Mouse (Mus musculus): ENCODE data around the gene Tuba1a. TPM values are rescaled to one million over a fixed set of nuclear protein-coding genes. Genes with fewer than 3 reads are reported as not detected.
"Not testable (repeated sequence)": the region's sequence is repeated elsewhere in the genome, so short reads cannot be mapped to it uniquely, and the experiment has no call there.

The Tuba1a gene
- polyA plus RNA-seq, 1 experiment from 2014 or later, result 181 TPM

GRCm38 (mm10) chr15:98933004-98933671 is 20.4 kb downstream of the Tuba1a start:
- ATAC-seq; H3K9me3 ChIP-seq (replicated peaks); H3K27me3 ChIP-seq (replicated peaks): not testable (repeated sequence)
- 13% methylated on average over 8 of the region's 9 CpGs for WGBS (ENCODE audit: insufficient replicate concordance)
- Histone ChIP-seq H3K36me3 (peaks cover 25% of the 10 kb centered on the region), H3K27ac (peak overlapping the region; percentile 96), H3K4me1 (peaks cover 48% of the 10 kb centered on the region), H3K9ac (peak overlapping the region; percentile 89), H3K4me3 (peak overlapping the region; percentile 76), H3K4me2 (peak overlapping the region; percentile 92)

- 73% methylated on average over 3 of the region's 3 CpGs for WGBS (ENCODE audit: insufficient replicate concordance)
Observed at GRCm38 (mm10) chr15:98930998-98931397, 22.5 kb downstream of the Tuba1a start.

GRCm38 (mm10) chr15:98930017-98930734 is 23.3 kb downstream of the Tuba1a start:
- ATAC-seq, result no peak
- Histone ChIP-seq H3K4me2 (no peak overlapping the region), H3K4me3 (no peak overlapping the region), H3K9me3 (replicated peaks) (no peaks in the 10 kb centered on the region; the same call in 1 of the 2 replicates), H3K4me1 (peaks cover 30% of the 10 kb centered on the region), H3K36me3 (peaks cover 25% of the 10 kb centered on the region), H3K27ac (peak overlapping the region; percentile 15; the same call in 1 of the 2 replicates), H3K9ac (no peak overlapping the region), H3K27me3 (replicated peaks) (no peaks in the 10 kb centered on the region)
- WGBS (ENCODE audit: insufficient replicate concordance), result 42% methylated on average over 8 of the region's 8 CpGs

More at GRCm38 (mm10) chr15:98930998-98931397, 22.5 kb downstream of the Tuba1a start:
- no peak overlapping the region for H3K9ac ChIP-seq
- no peaks in the 10 kb centered on the region; the same call in 1 of the 2 replicates for H3K9me3 ChIP-seq (replicated peaks)
- ATAC-seq, result no peak
- H3K27ac ChIP-seq, result peak overlapping the region; percentile 60; the same call in 1 of the 2 replicates
- peak overlapping the region; percentile 22; the same call in 1 of the 2 replicates for H3K4me2 ChIP-seq
- H3K4me3 ChIP-seq, result no peak overlapping the region
- peaks cover 25% of the 10 kb centered on the region for H3K36me3 ChIP-seq
- no peaks in the 10 kb centered on the region for H3K27me3 ChIP-seq (replicated peaks)
- H3K4me1 ChIP-seq, result peaks cover 38% of the 10 kb centered on the region

GRCm38 (mm10) chr15:98928598-98929240 is 24.8 kb downstream of the Tuba1a start:
- H3K4me3 ChIP-seq, result no peak overlapping the region
- no peak overlapping the region for H3K9ac ChIP-seq
- H3K9me3 ChIP-seq (replicated peaks), result no peaks in the 10 kb centered on the region; the same call in 1 of the 2 replicates
- ATAC-seq, result no peak
- peaks cover 25% of the 10 kb centered on the region for H3K36me3 ChIP-seq
- 16% methylated on average over 13 of the region's 13 CpGs for WGBS (ENCODE audit: insufficient replicate concordance)
- H3K4me2 ChIP-seq, result no peak overlapping the region
- no peak overlapping the region for H3K27ac ChIP-seq
- no peaks in the 10 kb centered on the region for H3K27me3 ChIP-seq (replicated peaks)
- H3K4me1 ChIP-seq, result peaks cover 28% of the 10 kb centered on the region

GRCm38 (mm10) chr15:98927566-98927965 is 25.9 kb downstream of the Tuba1a start:
- no peak overlapping the region for H3K27ac ChIP-seq
- H3K27me3 ChIP-seq (replicated peaks), result no peaks in the 10 kb centered on the region
- peaks cover 23% of the 10 kb centered on the region for H3K4me1 ChIP-seq
- peaks cover 19% of the 10 kb centered on the region for H3K36me3 ChIP-seq
- WGBS (ENCODE audit: insufficient replicate concordance), result 68% methylated on average over 5 of the region's 5 CpGs
- no peak for ATAC-seq
- no peaks in the 10 kb centered on the region; the same call in 1 of the 2 replicates for H3K9me3 ChIP-seq (replicated peaks)
- no peak overlapping the region for H3K4me3 ChIP-seq
- no peak overlapping the region for H3K4me2 ChIP-seq
- no peak overlapping the region for H3K9ac ChIP-seq

GRCm38 (mm10) chr15:98924682-98925081 is 28.8 kb downstream of the Tuba1a start:
- WGBS (ENCODE audit: insufficient replicate concordance), result 38% methylated on average over 3 of the region's 3 CpGs
- no peaks in the 10 kb centered on the region for H3K27me3 ChIP-seq (replicated peaks)
- no peaks in the 10 kb centered on the region for H3K36me3 ChIP-seq
- no peak overlapping the region for H3K27ac ChIP-seq
- no peak overlapping the region for H3K4me3 ChIP-seq
- H3K9me3 ChIP-seq (replicated peaks), result no peaks in the 10 kb centered on the region; the same call in 1 of the 2 replicates
- H3K4me1 ChIP-seq, result peaks cover 9% of the 10 kb centered on the region
- H3K4me2 ChIP-seq, result no peak overlapping the region
- H3K9ac ChIP-seq, result no peak overlapping the region
- ATAC-seq, result no peak; the same call in 1 of the 2 replicates

GRCm38 (mm10) chr15:98923031-98923537 is 30.4 kb downstream of the Tuba1a start:
- 58% methylated on average over 2 of the region's 2 CpGs for WGBS (ENCODE audit: insufficient replicate concordance)
- Histone ChIP-seq H3K9ac (no peak overlapping the region), H3K36me3 (no peaks in the 10 kb centered on the region), H3K9me3 (replicated peaks) (no peaks in the 10 kb centered on the region; the same call in 1 of the 2 replicates), H3K4me2 (no peak overlapping the region), H3K4me3 (no peak overlapping the region), H3K27me3 (replicated peaks) (no peaks in the 10 kb centered on the region), H3K4me1 (peaks cover 9% of the 10 kb centered on the region), H3K27ac (no peak overlapping the region)
- no peak for ATAC-seq

GRCm38 (mm10) chr15:98922581-98922980 is 30.9 kb downstream of the Tuba1a start:
- Histone ChIP-seq H3K4me2 (no peak overlapping the region), H3K9me3 (replicated peaks) (no peaks in the 10 kb centered on the region; the same call in 1 of the 2 replicates), H3K27ac (no peak overlapping the region), H3K9ac (no peak overlapping the region), H3K4me3 (no peak overlapping the region), H3K27me3 (replicated peaks) (no peaks in the 10 kb centered on the region), H3K36me3 (no peaks in the 10 kb centered on the region), H3K4me1 (peaks cover 9% of the 10 kb centered on the region)
- ATAC-seq, result no peak
- 48% methylated on average over 3 of the region's 3 CpGs for WGBS (ENCODE audit: insufficient replicate concordance)

GRCm38 (mm10) chr15:98921510-98921909 is 32.0 kb downstream of the Tuba1a start:
- Histone ChIP-seq H3K9me3 (replicated peaks) (no peaks in the 10 kb centered on the region; the same call in 1 of the 2 replicates), H3K36me3 (no peaks in the 10 kb centered on the region), H3K27me3 (replicated peaks) (no peaks in the 10 kb centered on the region), H3K27ac (no peak overlapping the region), H3K4me2 (no peak overlapping the region), H3K4me3 (no peak overlapping the region), H3K9ac (no peak overlapping the region), H3K4me1 (peaks cover 19% of the 10 kb centered on the region)
- WGBS (ENCODE audit: insufficient replicate concordance), result 80% methylated on average over 5 of the region's 5 CpGs
- no peak for ATAC-seq

- H3K27ac ChIP-seq, result peak overlapping the region; percentile 58
- peak overlapping the region; percentile 83 for H3K9ac ChIP-seq
- not testable (repeated sequence) for H3K27me3 ChIP-seq (replicated peaks); H3K36me3 ChIP-seq; H3K9me3 ChIP-seq (replicated peaks)
- 17% methylated on average over 8 of the region's 8 CpGs for WGBS (ENCODE audit: insufficient replicate concordance)
- H3K4me2 ChIP-seq, result peak overlapping the region; percentile 95
- peak overlapping the region; percentile 84 for H3K4me3 ChIP-seq
- H3K4me1 ChIP-seq, result peaks cover 27% of the 10 kb centered on the region
- ATAC-seq, result peak; percentile 1; the same call in 1 of the 2 replicates
Observed at GRCm38 (mm10) chr15:98918499-98918895, 35.0 kb downstream of the Tuba1a start.

- peak within 1 kb of the TSS; percentile 83 for H3K9ac ChIP-seq
- peak within 1 kb of the TSS; percentile 95 for H3K4me2 ChIP-seq
- H3K27ac ChIP-seq, result peak within 1 kb of the TSS; percentile 81
- WGBS (ENCODE audit: insufficient replicate concordance), result under 1% methylated on average over 79 of the region's 82 CpGs
- H3K27me3 ChIP-seq (replicated peaks), result no peaks in the 10 kb centered on the region; the same call in 1 of the 2 replicates
- peak; percentile 99 for ATAC-seq
- H3K4me1 ChIP-seq, result peaks cover 27% of the 10 kb centered on the region
- no peaks in the 10 kb centered on the region for H3K9me3 ChIP-seq (replicated peaks)
- peak within 1 kb of the TSS; percentile 84 for H3K4me3 ChIP-seq
- no peaks in the 10 kb centered on the region for H3K36me3 ChIP-seq
Observed at GRCm38 (mm10) chr15:98917538-98918498, 35.7 kb downstream of the Tuba1a start, which contains the start of gene Lmbr1l. TSS of gene Lmbr1l (minus strand) at chr15:98918231.

Measured in liver, embryonic 12.5 days (tissue).